Mouse (Mus musculus) liver, embryonic 15.5 days (tissue): ENCODE measurements at regions not wholly inside any gene's neighbourhood (a gene's known extent, or its start where the extent isn't known, plus 50 kb on each side); places are given as distances from the start of the nearest gene placed in this dataset.

Experiments used
- ATAC-seq: fragments of 200-750 bp; cut with Nextera tagmentation; 2 replicates; pipeline ENCODE4 v1.8.0; 2017; ENCODE audit warnings: moderate number of reproducible peaks, mild to moderate bottlenecking, moderate library complexity; ENCODE audit not compliant: insufficient read depth
- H3K27ac ChIP-seq: fragments of 300-500 bp; sonication (generic); replicated peaks from 2 replicates; pipeline ENCODE4 v1.5.1; 2015; ENCODE audit warnings: mild to moderate bottlenecking, inconsistent platforms
- H3K27me3 ChIP-seq: fragments of 300-500 bp; sonication (generic); 2 replicates; pipeline ENCODE4 v1.6.1; 2015; ENCODE audit warnings: mild to moderate bottlenecking, inconsistent platforms
- H3K36me3 ChIP-seq: fragments of 300-500 bp; sonication (generic); replicated peaks from 2 replicates; pipeline ENCODE4 v1.6.1; 2015; ENCODE audit warnings: moderate library complexity, mild to moderate bottlenecking, inconsistent platforms
- H3K4me1 ChIP-seq: fragments of 300-500 bp; sonication (generic); replicated peaks from 2 replicates; pipeline ENCODE4 v1.6.1; 2015; ENCODE audit warnings: inconsistent platforms
- H3K4me2 ChIP-seq: fragments of 300-500 bp; sonication (generic); 2 replicates; pipeline ENCODE4 v1.6.1; 2015; ENCODE audit warnings: moderate library complexity, mild to moderate bottlenecking, inconsistent platforms
- H3K4me3 ChIP-seq: fragments of 300-500 bp; sonication (generic); replicated peaks from 2 replicates; pipeline ENCODE4 v1.5.1; 2015; ENCODE audit warnings: mild to moderate bottlenecking, inconsistent platforms
- H3K9ac ChIP-seq: fragments of 300-500 bp; sonication (generic); 2 replicates; pipeline ENCODE4 v1.6.1; 2015; ENCODE audit warnings: moderate library complexity, mild to moderate bottlenecking, inconsistent platforms
- H3K9me3 ChIP-seq: fragments of 300-500 bp; sonication (generic); replicated peaks from 2 replicates; pipeline ENCODE4 v1.6.1; 2016; ENCODE audit warnings: inconsistent platforms
- WGBS: fragments of 180-500 bp; shearing (Covaris S2); methylation state at CpG from one replicate; pipeline ENCODE4 v1.1.7; 2015; ENCODE audit warnings: mixed read lengths; ENCODE audit not compliant: insufficient replicate concordance; 5-methylcytosine and 5-hydroxymethylcytosine counted together

GRCm38 (mm10) chr15:96167256-96167655 lies 120.1 kb upstream of the Arid2 start:
- no peak for ATAC-seq
- H3K27ac ChIP-seq = no peak overlapping the region
- H3K27me3 ChIP-seq = peaks cover 30% of the 10 kb centered on the region
- H3K9me3 ChIP-seq = no peaks in the 10 kb centered on the region
- no peaks in the 10 kb centered on the region for H3K4me1 ChIP-seq
- H3K4me2 ChIP-seq = no peak overlapping the region
- H3K4me3 ChIP-seq = no peak overlapping the region
- H3K36me3 ChIP-seq = no peaks in the 10 kb centered on the region
- 56% methylated on average over 9 of the region's 9 CpGs for WGBS
- no peak overlapping the region for H3K9ac ChIP-seq

- no peak overlapping the region for H3K4me2 ChIP-seq
- 19% methylated on average over 15 of the region's 15 CpGs for WGBS
- ATAC-seq = no peak
- no peaks in the 10 kb centered on the region for H3K9me3 ChIP-seq
- no peaks in the 10 kb centered on the region for H3K36me3 ChIP-seq
- H3K4me1 ChIP-seq = no peaks in the 10 kb centered on the region
- H3K27me3 ChIP-seq = peaks cover 32% of the 10 kb centered on the region
- no peak overlapping the region for H3K9ac ChIP-seq
- H3K27ac ChIP-seq = no peak overlapping the region
- no peak overlapping the region for H3K4me3 ChIP-seq
These were observed 117.4 kb upstream of the Arid2 start for GRCm38 (mm10) chr15:96169726-96170467.

GRCm38 (mm10) chr15:96170986-96171769 lies 116.1 kb upstream of the Arid2 start:
- Histone ChIP-seq H3K4me2 (peak overlapping the region; percentile 45), H3K4me3 (peak overlapping the region; percentile 25), H3K9ac (no peak overlapping the region), H3K27ac (no peak overlapping the region), H3K36me3 (no peaks in the 10 kb centered on the region), H3K27me3 (peaks cover 32% of the 10 kb centered on the region), H3K9me3 (no peaks in the 10 kb centered on the region), H3K4me1 (no peaks in the 10 kb centered on the region)
- WGBS = 11% methylated on average over 22 of the region's 22 CpGs
- no peak for ATAC-seq

- Histone ChIP-seq H3K4me3 (no peak overlapping the region), H3K9me3 (no peaks in the 10 kb centered on the region)
These were observed 109.4 kb upstream of the Arid2 start for GRCm38 (mm10) chr15:96177911-96178310.

GRCm38 (mm10) chr15:96178374-96179109 lies 108.8 kb upstream of the Arid2 start:
- H3K4me2 ChIP-seq = no peak overlapping the region
- no peak overlapping the region for H3K4me3 ChIP-seq
- H3K9ac ChIP-seq = no peak overlapping the region
- no peaks in the 10 kb centered on the region for H3K36me3 ChIP-seq
- 72% methylated on average over 8 of the region's 8 CpGs for WGBS
- no peaks in the 10 kb centered on the region for H3K4me1 ChIP-seq
- no peak overlapping the region for H3K27ac ChIP-seq
- no peaks in the 10 kb centered on the region for H3K9me3 ChIP-seq
- no peaks in the 10 kb centered on the region for H3K27me3 ChIP-seq
- no peak for ATAC-seq

More at GRCm38 (mm10) chr15:96177911-96178310, 109.4 kb upstream of the Arid2 start:
- Histone ChIP-seq H3K36me3 (no peaks in the 10 kb centered on the region), H3K9ac (no peak overlapping the region), H3K4me2 (no peak overlapping the region), H3K4me1 (no peaks in the 10 kb centered on the region), H3K27me3 (no peaks in the 10 kb centered on the region), H3K27ac (no peak overlapping the region)
- no peak for ATAC-seq
- WGBS = 56% methylated on average over 9 of the region's 9 CpGs

GRCm38 (mm10) chr15:96179511-96179910 lies 107.8 kb upstream of the Arid2 start:
- no peaks in the 10 kb centered on the region for H3K9me3 ChIP-seq
- H3K9ac ChIP-seq = no peak overlapping the region
- no peaks in the 10 kb centered on the region for H3K27me3 ChIP-seq
- 61% methylated on average over 5 of the region's 5 CpGs for WGBS
- H3K4me2 ChIP-seq = no peak overlapping the region
- no peak overlapping the region for H3K27ac ChIP-seq
- no peak overlapping the region for H3K4me3 ChIP-seq
- H3K36me3 ChIP-seq = no peaks in the 10 kb centered on the region
- ATAC-seq = no peak
- no peaks in the 10 kb centered on the region for H3K4me1 ChIP-seq

GRCm38 (mm10) chr15:96180036-96180435 lies 107.3 kb upstream of the Arid2 start:
- WGBS = 43% methylated on average over 5 of the region's 5 CpGs
- Histone ChIP-seq H3K4me1 (no peaks in the 10 kb centered on the region), H3K27ac (no peak overlapping the region)

GRCm38 (mm10) chr15:96180977-96181376 lies 106.3 kb upstream of the Arid2 start:
- ATAC-seq = no peak
- WGBS = 38% methylated on average over 8 of the region's 8 CpGs
- no peak overlapping the region for H3K4me3 ChIP-seq

More at GRCm38 (mm10) chr15:96180036-96180435, 107.3 kb upstream of the Arid2 start:
- no peak for ATAC-seq
- no peaks in the 10 kb centered on the region for H3K36me3 ChIP-seq
- H3K4me2 ChIP-seq = no peak overlapping the region
- no peaks in the 10 kb centered on the region for H3K9me3 ChIP-seq
- no peak overlapping the region for H3K4me3 ChIP-seq
- H3K9ac ChIP-seq = no peak overlapping the region
- no peaks in the 10 kb centered on the region for H3K27me3 ChIP-seq

GRCm38 (mm10) chr15:96182313-96182712 lies 105.0 kb upstream of the Arid2 start:
- WGBS = 53% methylated on average over 5 of the region's 5 CpGs
- no peak overlapping the region for H3K27ac ChIP-seq
- no peak overlapping the region for H3K4me3 ChIP-seq
- H3K4me2 ChIP-seq = no peak overlapping the region
- no peaks in the 10 kb centered on the region for H3K27me3 ChIP-seq
- H3K9ac ChIP-seq = no peak overlapping the region
- H3K9me3 ChIP-seq = no peaks in the 10 kb centered on the region
- H3K4me1 ChIP-seq = no peaks in the 10 kb centered on the region
- no peaks in the 10 kb centered on the region for H3K36me3 ChIP-seq
- ATAC-seq = no peak

More at GRCm38 (mm10) chr15:96180977-96181376, 106.3 kb upstream of the Arid2 start:
- H3K36me3 ChIP-seq = no peaks in the 10 kb centered on the region
- no peaks in the 10 kb centered on the region for H3K27me3 ChIP-seq
- no peaks in the 10 kb centered on the region for H3K9me3 ChIP-seq
- no peaks in the 10 kb centered on the region for H3K4me1 ChIP-seq
- H3K4me2 ChIP-seq = no peak overlapping the region
- H3K27ac ChIP-seq = no peak overlapping the region
- no peak overlapping the region for H3K9ac ChIP-seq

- H3K4me3 ChIP-seq = no peak overlapping the region
- H3K9me3 ChIP-seq = no peaks in the 10 kb centered on the region
- H3K27ac ChIP-seq = no peak overlapping the region
- WGBS = 38% methylated on average over 5 of the region's 6 CpGs
- no peaks in the 10 kb centered on the region for H3K36me3 ChIP-seq
- no peak for ATAC-seq
- H3K4me2 ChIP-seq = no peak overlapping the region
- no peaks in the 10 kb centered on the region for H3K4me1 ChIP-seq
- no peak overlapping the region for H3K9ac ChIP-seq
- no peaks in the 10 kb centered on the region for H3K27me3 ChIP-seq
These were observed 104.2 kb upstream of the Arid2 start for GRCm38 (mm10) chr15:96183069-96183468.

GRCm38 (mm10) chr15:96184666-96185065 lies 102.7 kb upstream of the Arid2 start:
- H3K27ac ChIP-seq = no peak overlapping the region
- H3K4me3 ChIP-seq = no peak overlapping the region
- no peak overlapping the region for H3K4me2 ChIP-seq
- no peaks in the 10 kb centered on the region for H3K36me3 ChIP-seq
- H3K9ac ChIP-seq = no peak overlapping the region
- WGBS = 37% methylated on average over 8 of the region's 8 CpGs
- no peaks in the 10 kb centered on the region for H3K9me3 ChIP-seq
- no peaks in the 10 kb centered on the region for H3K4me1 ChIP-seq
- no peaks in the 10 kb centered on the region for H3K27me3 ChIP-seq
- no peak for ATAC-seq
